Mouse (Mus musculus): ENCODE measurements around the gene Rasa4.

DNA sequence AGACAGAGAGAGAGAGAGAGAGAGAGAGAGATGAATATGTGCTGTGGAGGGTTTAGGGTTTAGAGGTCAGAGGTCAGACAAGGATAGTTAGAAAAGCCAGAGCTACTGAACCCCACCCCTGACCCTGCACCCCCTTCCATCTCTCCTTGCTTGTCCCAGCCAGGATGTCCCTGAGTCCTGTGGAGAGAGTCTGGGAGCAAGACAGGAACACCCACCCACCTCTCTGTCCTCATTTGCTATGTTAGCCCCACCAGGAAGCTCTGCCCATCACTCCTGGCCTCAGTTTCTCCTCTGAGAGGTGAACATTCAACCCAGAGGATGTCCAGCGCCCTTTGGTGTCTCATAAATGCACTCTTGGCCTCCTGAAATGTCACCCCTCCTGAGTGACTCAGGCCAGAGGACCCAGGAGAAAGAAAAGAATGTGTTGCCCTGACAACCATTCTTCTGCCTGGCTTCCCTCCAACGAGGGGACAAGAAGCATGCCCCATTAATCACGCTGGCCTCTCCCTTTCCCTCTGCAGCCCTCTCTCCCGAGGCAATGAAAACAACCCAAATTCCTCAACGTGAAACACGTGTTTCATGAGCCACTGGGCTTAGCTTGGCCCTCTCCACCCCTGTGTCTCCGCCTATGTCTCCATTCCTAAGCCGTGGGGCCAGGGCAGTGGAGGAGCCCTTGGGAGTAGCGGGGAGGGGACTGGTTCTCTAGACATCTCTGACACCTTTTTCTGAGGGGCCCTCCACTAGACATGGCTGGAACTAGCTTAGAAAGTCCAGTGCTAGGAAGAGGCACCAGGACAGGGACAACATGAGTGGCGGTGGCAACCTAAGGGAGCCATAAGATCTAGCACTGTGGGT is 32.3 kb upstream of the Rasa4 start:
- TF ChIP-seq CTCF (IDR thresholded peaks at IDR 0.05) = no peak
- TF ChIP-seq EP300 (IDR thresholded peaks at IDR 0.05) = peak; percentile 74; the same call in 1 of the 2 replicates

Data from lung, postnatal 0 days (tissue).